Mouse (Mus musculus) hindbrain, embryonic 12.5 days (tissue): ENCODE measurements around the gene Gm48552. TPM values are rescaled to one million over a fixed set of nuclear protein-coding genes. Genes with fewer than 3 reads are reported as not detected.

Experiments used
- ATAC-seq: fragments of 200-750 bp; cut with Nextera tagmentation; 2 replicates; pipeline ENCODE4 v1.8.0; 2017; ENCODE audit warnings: moderate TSS enrichment; ENCODE audit not compliant: low FRiP score
- H3K27ac ChIP-seq: fragments of 300-500 bp; sonication (generic); 2 replicates; pipeline ENCODE4 v1.5.1; 2016; ENCODE audit warnings: mild to moderate bottlenecking
- H3K27me3 ChIP-seq: fragments of 300-500 bp; sonication (generic); 2 replicates; pipeline ENCODE4 v1.6.1; 2016; ENCODE audit warnings: mild to moderate bottlenecking
- H3K36me3 ChIP-seq: fragments of 300-500 bp; sonication (generic); 2 replicates; pipeline ENCODE4 v1.6.1; 2016; ENCODE audit warnings: mild to moderate bottlenecking
- H3K4me1 ChIP-seq: fragments of 300-500 bp; sonication (generic); 2 replicates; pipeline ENCODE4 v1.6.1; 2016
- H3K4me2 ChIP-seq: fragments of 300-500 bp; sonication (generic); replicated peaks from 2 replicates; pipeline ENCODE4 v1.6.1; 2016; ENCODE audit warnings: mild to moderate bottlenecking
- H3K4me3 ChIP-seq: fragments of 300-500 bp; sonication (generic); 2 replicates; pipeline ENCODE4 v1.5.1; 2016; ENCODE audit warnings: mild to moderate bottlenecking
- H3K9ac ChIP-seq: fragments of 300-500 bp; sonication (generic); 2 replicates; pipeline ENCODE4 v1.6.1; 2016; ENCODE audit warnings: mild to moderate bottlenecking, moderate library complexity
- H3K9me3 ChIP-seq: fragments of 300-500 bp; sonication (generic); replicated peaks from 2 replicates; pipeline ENCODE4 v1.6.1; 2016; ENCODE audit warnings: mild to moderate bottlenecking
- WGBS: fragments of 180-500 bp; shearing (Covaris S2); methylation state at CpG from one replicate; pipeline ENCODE4 v1.1.7; 2016; 5-methylcytosine and 5-hydroxymethylcytosine counted together
- polyA plus RNA-seq: library from polyadenylated mRNA; unstranded; fragments of >200 nt; fragmentation: Nextera tagmentation; extraction: Ambion mirVana; gene quantifications from 2 replicates; pipeline ENCODE4 v1.2.1, GENCODE M21; 2016

Gene Gm48552
- polyA plus RNA-seq, 1 experiment from 2014 or later, result 1.1 TPM

DNA sequence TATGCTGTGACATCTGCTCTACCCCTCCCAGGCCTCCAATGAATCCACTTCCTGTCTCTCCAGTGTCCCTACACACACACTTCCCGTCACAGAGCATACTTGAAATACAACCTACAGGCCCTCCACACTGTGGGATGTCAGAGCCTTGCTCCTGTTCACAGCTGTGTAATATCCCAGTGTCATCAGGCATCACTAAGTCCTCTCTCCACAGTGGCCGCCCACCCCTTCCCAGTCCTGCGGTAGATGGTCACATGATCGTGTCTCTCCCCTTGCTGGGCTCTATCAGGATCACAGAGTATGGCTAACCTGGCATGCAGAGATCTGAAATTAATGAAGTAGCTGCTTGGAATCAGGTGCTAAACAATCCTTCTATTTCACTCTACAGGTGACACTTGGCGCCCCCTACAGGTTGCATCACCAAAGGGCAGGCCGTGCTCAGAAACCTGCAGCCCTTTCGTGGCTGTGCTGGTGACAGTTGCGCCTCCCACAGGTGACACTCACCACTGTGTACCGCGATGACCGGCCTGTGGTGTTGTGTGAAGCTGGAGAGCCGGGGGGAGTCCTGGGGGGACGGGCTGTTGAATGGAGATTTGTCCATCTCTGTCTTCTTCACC, 16.9 kb downstream of the Gm48552 start:
- peaks cover 40% of the 10 kb centered on the region for H3K27me3 ChIP-seq
- H3K4me1 ChIP-seq, result peaks cover 76% of the 10 kb centered on the region
- 50% methylated on average over 13 of the region's 13 CpGs for WGBS

DNA sequence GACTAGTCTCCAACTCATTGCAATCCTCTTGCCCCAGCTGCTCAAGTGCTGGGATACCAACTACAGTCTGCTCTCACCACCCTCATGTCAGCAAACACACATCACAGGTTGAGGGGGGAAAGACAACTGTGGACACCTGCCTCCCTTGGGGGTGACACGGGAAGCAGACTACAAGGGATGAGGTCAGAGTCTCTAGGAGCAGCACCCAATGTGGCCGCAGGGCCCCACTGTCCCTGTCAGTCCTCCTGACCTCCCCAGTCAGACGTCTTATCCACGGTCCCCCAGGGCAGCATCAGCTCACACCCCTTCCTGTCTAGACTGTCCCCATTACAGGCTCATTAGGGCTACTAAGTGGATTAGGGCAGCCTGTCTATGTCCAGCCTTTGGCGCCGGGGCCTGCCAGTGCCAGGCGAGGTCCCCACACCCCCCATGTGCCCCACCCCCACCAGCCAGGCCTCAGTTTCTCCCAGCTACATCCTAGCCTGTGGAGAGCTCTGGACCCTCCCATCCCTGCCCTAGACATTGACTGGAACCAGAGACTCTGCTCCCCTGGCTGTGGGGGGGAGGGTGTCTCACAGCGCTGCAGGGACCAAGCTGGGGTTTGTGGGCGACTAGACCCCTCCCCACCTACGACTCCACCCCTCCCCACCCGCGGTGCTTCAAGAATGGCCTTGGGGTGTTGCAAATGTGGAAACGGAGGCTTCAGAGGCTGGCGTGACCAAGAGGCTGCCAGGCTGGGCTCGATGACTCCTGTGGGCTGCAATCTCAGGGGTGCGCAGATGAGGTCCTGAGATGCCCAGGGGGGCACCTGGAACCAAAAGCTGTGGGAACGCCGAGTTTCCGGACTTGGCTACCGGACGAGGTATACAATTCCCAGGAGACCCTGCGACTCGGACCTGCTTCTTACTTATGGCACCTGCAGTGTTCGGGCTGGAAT, 18.0 kb downstream of the Gm48552 start:
- Histone ChIP-seq H3K9ac (peak overlapping the region; percentile 51), H3K27me3 (peaks cover 40% of the 10 kb centered on the region), H3K27ac (no peak overlapping the region), H3K36me3 (peaks cover 19% of the 10 kb centered on the region), H3K4me3 (peak overlapping the region; percentile 12), H3K4me2 (peak overlapping the region; percentile 43), H3K4me1 (peaks cover 75% of the 10 kb centered on the region), H3K9me3 (no peaks in the 10 kb centered on the region)
- 26% methylated on average over 24 of the region's 24 CpGs for WGBS
- ATAC-seq, result no peak

More for the DNA sequence above, 16.9 kb downstream of the Gm48552 start:
- no peak overlapping the region for H3K27ac ChIP-seq
- no peaks in the 10 kb centered on the region for H3K9me3 ChIP-seq
- H3K4me3 ChIP-seq, result no peak overlapping the region
- H3K4me2 ChIP-seq, result peak overlapping the region; percentile 43; the same call in 1 of the 2 replicates
- ATAC-seq, result no peak
- no peak overlapping the region for H3K9ac ChIP-seq
- H3K36me3 ChIP-seq, result peaks cover 19% of the 10 kb centered on the region

DNA sequence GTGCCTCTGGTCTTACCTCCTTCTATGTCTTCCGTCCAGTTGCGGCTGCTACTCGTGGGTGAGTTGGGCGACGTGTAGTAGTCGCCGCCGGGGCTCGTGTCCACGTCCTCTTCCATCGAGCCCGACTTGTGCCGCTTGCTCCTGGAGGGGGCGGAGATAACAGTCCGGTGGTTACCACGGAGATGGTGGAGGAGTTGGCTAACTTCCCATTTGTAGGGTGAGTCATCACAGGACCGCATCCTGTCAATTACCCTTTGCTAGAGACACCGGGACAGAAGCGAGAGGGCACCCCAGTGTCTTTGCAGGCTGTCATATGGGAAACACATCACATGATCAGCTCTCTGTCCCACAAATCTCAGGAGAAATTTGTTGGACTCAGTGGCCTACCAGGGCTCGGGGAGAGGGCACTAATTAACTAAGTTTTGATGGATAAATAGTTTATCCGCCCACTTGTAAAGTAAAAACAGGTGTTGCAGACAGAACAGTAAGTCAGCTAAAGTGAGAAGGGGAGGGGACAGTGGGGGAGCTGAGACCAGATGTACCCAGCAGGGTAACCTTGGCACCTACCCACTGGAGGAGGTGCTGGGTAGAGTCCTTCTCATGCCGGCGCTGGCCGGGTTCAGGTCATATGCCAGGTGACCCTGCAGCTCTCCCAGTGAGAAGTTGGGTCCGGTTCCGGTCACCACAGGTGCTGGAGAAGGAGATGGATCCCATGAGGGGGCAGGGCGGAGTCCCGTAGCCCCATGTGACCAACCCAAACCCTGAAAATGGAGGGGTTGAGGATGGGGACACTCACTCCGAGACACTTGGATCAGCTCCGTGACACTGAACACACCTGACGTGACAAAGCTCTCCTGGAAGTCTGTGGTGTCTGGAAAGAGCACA, 19.0 kb downstream of the Gm48552 start:
- H3K9me3 ChIP-seq, result no peaks in the 10 kb centered on the region
- peaks cover 19% of the 10 kb centered on the region for H3K36me3 ChIP-seq
- H3K4me3 ChIP-seq, result peak overlapping the region; percentile 12; the same call in 1 of the 2 replicates
- H3K27me3 ChIP-seq, result peaks cover 40% of the 10 kb centered on the region
- WGBS, result 26% methylated on average over 31 of the region's 31 CpGs
- ATAC-seq, result no peak
- peak overlapping the region; percentile 50 for H3K27ac ChIP-seq
- peak overlapping the region; percentile 43 for H3K4me2 ChIP-seq
- H3K4me1 ChIP-seq, result peaks cover 75% of the 10 kb centered on the region
- H3K9ac ChIP-seq, result peak overlapping the region; percentile 51

DNA sequence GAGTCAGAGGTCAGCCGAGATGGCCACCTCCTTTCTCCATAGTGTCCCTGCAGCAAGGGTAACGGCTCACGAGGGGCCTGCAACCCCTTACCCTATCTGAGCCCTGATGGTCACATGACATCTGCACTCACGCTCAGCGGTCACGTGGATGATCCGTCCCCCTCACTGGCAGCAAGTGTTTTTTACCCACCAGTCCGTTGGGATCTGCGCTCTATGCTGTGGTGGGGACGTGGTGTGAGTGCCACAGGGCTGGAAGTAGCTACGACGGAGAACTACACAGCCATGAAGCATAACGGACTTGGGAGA, 19.6 kb downstream of the Gm48552 start:
- Histone ChIP-seq H3K4me3 (no peak overlapping the region), H3K9me3 (no peaks in the 10 kb centered on the region), H3K27ac (no peak overlapping the region), H3K36me3 (peaks cover 19% of the 10 kb centered on the region), H3K27me3 (peaks cover 40% of the 10 kb centered on the region), H3K9ac (no peak overlapping the region), H3K4me1 (peaks cover 73% of the 10 kb centered on the region), H3K4me2 (0 out of 2 replicates have a peak overlapping the region, but pooled peaks have one; percentile 1)
- 34% methylated on average over 13 of the region's 13 CpGs for WGBS
- no peak for ATAC-seq

DNA sequence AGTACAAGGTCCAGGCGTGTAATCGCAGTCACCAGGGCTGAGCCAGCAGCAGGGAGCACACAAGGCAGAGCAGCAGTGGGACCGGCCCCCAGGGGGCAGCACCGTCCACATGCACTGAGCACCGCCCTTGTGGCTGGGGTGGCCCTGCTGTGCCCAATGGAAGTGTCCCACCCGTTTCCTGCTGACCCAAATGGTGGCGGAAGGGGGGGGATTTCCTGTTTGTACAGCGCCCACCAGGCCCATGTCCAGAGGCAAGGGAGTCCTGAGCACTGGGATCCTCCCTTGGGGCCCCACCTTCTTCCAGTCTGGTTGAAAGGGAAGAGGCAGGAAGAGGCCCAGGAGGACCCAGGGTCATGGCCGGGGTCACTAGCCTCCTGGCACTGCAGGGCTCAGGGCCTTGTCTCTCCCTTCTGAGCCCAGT, 20.1 kb downstream of the Gm48552 start:
- Histone ChIP-seq H3K27ac (peak overlapping the region; percentile 25), H3K27me3 (peaks cover 40% of the 10 kb centered on the region), H3K9me3 (no peaks in the 10 kb centered on the region), H3K36me3 (peaks cover 19% of the 10 kb centered on the region), H3K9ac (no peak overlapping the region), H3K4me3 (no peak overlapping the region), H3K4me1 (peaks cover 73% of the 10 kb centered on the region), H3K4me2 (0 out of 2 replicates have a peak overlapping the region, but pooled peaks have one; percentile 5)
- ATAC-seq, result no peak
- WGBS, result 12% methylated on average over 9 of the region's 9 CpGs

DNA sequence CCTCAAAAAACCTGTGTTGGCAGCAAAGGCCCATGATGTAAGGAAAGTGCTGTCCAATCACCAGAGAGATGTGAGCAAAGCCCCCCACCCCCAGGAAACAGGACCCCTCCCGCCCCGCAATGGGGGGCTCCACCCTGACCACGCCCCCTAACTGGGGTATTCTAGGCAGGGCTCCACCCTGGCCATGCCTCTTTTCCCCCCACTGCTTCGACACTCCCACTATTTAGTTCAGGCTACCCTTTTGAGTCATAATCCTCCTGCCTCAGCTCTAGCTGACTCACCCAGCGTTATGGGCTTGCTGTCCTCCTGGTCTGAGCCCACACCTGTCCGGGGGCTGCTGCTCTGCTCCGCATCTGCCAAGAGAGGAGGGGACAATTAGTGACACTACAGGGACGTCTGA, 20.5 kb downstream of the Gm48552 start:
- H3K9me3 ChIP-seq, result no peaks in the 10 kb centered on the region
- no peak for ATAC-seq
- peaks cover 40% of the 10 kb centered on the region for H3K27me3 ChIP-seq
- H3K4me2 ChIP-seq, result no peak overlapping the region
- no peak overlapping the region for H3K4me3 ChIP-seq
- H3K9ac ChIP-seq, result no peak overlapping the region
- H3K36me3 ChIP-seq, result peaks cover 16% of the 10 kb centered on the region
- peaks cover 78% of the 10 kb centered on the region for H3K4me1 ChIP-seq
- H3K27ac ChIP-seq, result peak overlapping the region; percentile 25
- 10% methylated on average over 8 of the region's 8 CpGs for WGBS

DNA sequence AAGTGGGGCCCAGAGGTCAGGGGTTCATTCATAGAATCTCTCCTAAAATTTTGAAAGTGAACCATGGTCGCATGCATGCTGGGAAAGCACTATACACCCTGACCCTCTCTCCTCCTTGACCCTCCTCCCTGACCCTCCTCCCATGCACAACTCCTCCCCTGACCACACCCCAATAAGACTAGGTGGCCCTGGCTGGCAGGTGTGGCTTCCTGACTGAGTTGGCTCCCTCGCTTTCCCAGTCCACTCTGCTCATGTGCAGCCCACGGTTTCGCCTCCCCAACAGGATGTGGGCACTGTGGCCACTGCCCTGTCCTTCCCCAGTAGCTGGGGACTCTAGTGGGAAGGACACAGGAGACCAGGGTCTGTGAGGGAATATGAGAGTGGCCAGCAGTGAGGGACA, 21.5 kb downstream of the Gm48552 start:
- Histone ChIP-seq H3K9ac (no peak overlapping the region), H3K27me3 (peaks cover 33% of the 10 kb centered on the region), H3K27ac (0 out of 2 replicates have a peak overlapping the region, but pooled peaks have one; percentile 75), H3K9me3 (no peaks in the 10 kb centered on the region), H3K36me3 (0 out of 2 replicates have a peak, but pooled peaks cover 7% of the 10 kb centered on the region), H3K4me1 (peaks cover 86% of the 10 kb centered on the region), H3K4me3 (no peak overlapping the region), H3K4me2 (no peak overlapping the region)
- ATAC-seq, result no peak
- 69% methylated on average over 4 of the region's 4 CpGs for WGBS

DNA sequence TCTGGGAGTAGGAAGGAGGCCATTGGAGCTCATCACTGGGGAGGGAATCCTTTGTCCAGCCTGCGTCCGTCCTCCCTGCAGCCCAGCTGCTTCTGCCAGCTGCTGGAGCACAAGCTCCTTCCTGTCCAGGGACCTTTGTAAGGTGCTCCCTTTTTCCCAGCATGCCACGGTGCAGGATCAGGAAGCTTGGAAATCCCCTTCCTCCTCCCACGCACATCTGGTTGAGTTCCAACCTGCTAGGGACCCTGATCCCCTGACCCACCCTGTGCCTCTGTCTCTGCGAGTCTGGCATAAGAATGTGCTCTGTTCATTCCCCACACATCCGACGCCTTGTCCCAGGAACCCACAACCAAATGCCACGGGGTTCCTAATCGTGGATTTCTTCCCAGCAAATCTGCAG, 22.2 kb downstream of the Gm48552 start:
- 74% methylated on average over 9 of the region's 9 CpGs for WGBS
- H3K4me2 ChIP-seq, result no peak overlapping the region

DNA sequence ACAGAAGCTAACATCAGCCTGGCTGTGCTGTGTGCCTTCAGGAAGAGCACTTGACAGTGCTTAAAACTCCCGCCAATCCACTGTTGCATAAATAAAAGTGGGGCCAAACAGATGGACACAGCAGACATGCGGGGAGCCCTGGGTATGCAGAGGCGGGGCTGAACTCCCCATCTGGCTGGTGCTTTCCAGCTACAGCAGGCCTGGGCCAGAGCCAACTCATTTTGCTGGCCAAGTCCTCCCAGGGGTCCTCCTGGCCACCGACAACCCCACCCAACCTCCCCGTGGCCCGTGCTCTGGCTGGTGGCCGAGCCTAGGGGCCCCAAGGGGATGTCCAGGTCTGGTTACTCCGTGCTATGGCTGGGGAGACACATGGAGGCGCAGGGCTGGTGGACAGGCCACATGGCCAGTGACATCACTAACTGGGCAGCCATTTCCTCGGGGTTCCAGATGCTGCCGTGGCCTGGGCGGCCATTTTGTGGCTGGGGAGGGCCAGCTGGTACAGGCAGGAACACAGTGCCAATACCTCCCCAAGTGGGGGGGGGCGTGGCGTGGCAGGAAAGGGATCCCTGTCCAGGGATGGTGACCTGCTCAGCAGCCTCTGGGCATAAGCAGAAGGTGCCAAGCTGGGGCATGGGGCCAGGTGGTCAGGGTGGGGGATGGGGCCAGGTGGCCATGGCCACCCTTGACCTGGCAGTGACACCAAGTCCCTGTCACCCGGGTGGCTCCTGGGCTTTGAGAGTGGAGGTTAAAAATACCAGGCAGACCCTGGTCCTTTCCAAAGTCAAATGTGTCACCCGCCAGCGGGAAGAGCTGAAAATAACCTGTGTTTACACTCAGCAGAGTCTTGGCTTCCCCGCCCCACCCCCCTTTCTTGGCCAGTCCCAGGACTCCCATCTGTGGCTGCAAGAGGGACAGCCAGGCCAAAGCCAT, 22.9 kb downstream of the Gm48552 start:
- Histone ChIP-seq H3K9me3 (no peaks in the 10 kb centered on the region), H3K4me2 (no peak overlapping the region; the same call in 1 of the 2 replicates), H3K4me3 (no peak overlapping the region), H3K27me3 (peaks cover 22% of the 10 kb centered on the region), H3K36me3 (no peaks in the 10 kb centered on the region), H3K4me1 (peaks cover 89% of the 10 kb centered on the region), H3K27ac (peak overlapping the region; percentile 75), H3K9ac (0 out of 2 replicates have a peak overlapping the region, but pooled peaks have one; percentile 24)
- ATAC-seq, result 0 out of 2 replicates have a peak, but pooled peaks have one; percentile 2
- WGBS, result 66% methylated on average over 18 of the region's 18 CpGs

More for the DNA sequence above, 22.2 kb downstream of the Gm48552 start:
- Histone ChIP-seq H3K4me1 (peaks cover 90% of the 10 kb centered on the region), H3K9me3 (no peaks in the 10 kb centered on the region), H3K4me3 (no peak overlapping the region), H3K27me3 (peaks cover 30% of the 10 kb centered on the region), H3K27ac (peak overlapping the region; percentile 75), H3K36me3 (0 out of 2 replicates have a peak, but pooled peaks cover under 1% of the 10 kb centered on the region), H3K9ac (no peak overlapping the region)
- no peak for ATAC-seq

DNA sequence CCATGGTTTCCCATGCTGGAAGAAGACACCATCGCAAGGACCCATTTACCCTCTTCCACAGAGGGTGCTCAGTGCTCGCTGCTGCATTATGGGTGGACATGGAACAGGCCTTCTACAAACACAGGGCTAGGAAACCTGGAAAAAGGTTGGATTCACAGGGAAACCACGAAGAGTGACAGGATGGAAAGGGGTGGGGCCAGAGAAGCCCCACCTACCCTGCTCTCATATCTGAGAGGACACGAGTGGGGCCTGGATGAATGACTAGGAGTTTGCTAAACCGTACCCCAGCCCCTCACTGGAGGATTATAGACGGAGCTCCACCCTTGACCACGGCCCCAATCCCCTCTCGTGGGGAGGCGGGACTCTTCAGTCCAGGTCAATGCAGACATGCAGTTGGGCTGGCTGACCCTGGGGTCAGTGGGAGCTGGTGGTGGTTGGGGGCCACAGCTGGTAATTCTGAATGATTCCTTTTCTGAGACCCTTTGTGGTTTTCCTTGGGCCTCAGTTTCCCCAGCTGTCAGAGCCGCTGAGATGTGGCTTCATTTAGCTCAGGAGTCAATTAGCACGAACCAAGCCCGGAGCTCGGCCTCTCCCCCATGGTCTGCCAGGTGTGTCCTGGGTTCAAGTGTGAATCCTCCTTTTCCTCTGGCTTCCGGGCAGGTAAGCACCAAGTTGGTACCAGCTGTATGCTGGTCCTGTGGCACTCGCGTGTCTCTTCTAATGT, 23.9 kb downstream of the Gm48552 start:
- Histone ChIP-seq H3K4me1 (peaks cover 89% of the 10 kb centered on the region), H3K4me3 (no peak overlapping the region), H3K27ac (peak overlapping the region; percentile 75), H3K27me3 (peaks cover 15% of the 10 kb centered on the region), H3K9me3 (no peaks in the 10 kb centered on the region), H3K4me2 (no peak overlapping the region), H3K36me3 (no peaks in the 10 kb centered on the region), H3K9ac (no peak overlapping the region)
- no peak for ATAC-seq
- WGBS, result 74% methylated on average over 16 of the region's 16 CpGs
